Mouse (Mus musculus) embryonic facial prominence, embryonic 10.5 days (tissue): ENCODE results near the gene Fxyd1. TPM values are rescaled to one million over a fixed set of nuclear protein-coding genes. Genes with fewer than 3 reads are reported as not detected.

Source experiments
- DNase-seq: peaks from one replicate; pipeline ENCODE4 v3.0.0-alpha.2; 2017; ENCODE audit warnings: low spot score
- H3K27ac ChIP-seq: fragments of 300-500 bp; sonication (generic); replicated peaks from 2 replicates; pipeline ENCODE4 v1.5.1; 2016; ENCODE audit warnings: mild to moderate bottlenecking
- H3K27me3 ChIP-seq: fragments of 300-500 bp; sonication (generic); replicated peaks from 2 replicates; pipeline ENCODE4 v1.6.1; 2016; ENCODE audit warnings: low read depth, mild to moderate bottlenecking; ENCODE audit not compliant: poor library complexity, severe bottlenecking
- H3K36me3 ChIP-seq: fragments of 300-500 bp; sonication (generic); replicated peaks from 2 replicates; pipeline ENCODE4 v1.6.1; 2016; ENCODE audit warnings: mild to moderate bottlenecking, moderate library complexity
- H3K4me1 ChIP-seq: fragments of 300-500 bp; sonication (generic); 2 replicates; pipeline ENCODE4 v1.6.1; 2016
- H3K4me3 ChIP-seq: fragments of 300-500 bp; sonication (generic); 2 replicates; pipeline ENCODE4 v1.5.1; 2016; ENCODE audit warnings: mild to moderate bottlenecking, moderate library complexity
- H3K9me3 ChIP-seq: fragments of 300-500 bp; sonication (generic); 2 replicates; pipeline ENCODE4 v1.6.1; 2016; ENCODE audit warnings: mild to moderate bottlenecking
- WGBS: fragments of 180-500 bp; shearing (Covaris S2); methylation state at CpG from one replicate; pipeline ENCODE4 v1.1.7; 2016; 5-methylcytosine and 5-hydroxymethylcytosine counted together
- polyA plus RNA-seq: library from polyadenylated mRNA; unstranded; fragments of >200 nt; fragmentation: Nextera tagmentation; extraction: Ambion mirVana; gene quantifications from 2 replicates; pipeline ENCODE4 v1.2.1, GENCODE M21; 2016

Fxyd1 gene
- polyA plus RNA-seq, 1 experiment from 2014 or later: 12.2 TPM

- no peak overlapping the region for H3K4me3 ChIP-seq
- H3K4me1 ChIP-seq: peaks cover 60% of the 10 kb centered on the region
- H3K27me3 ChIP-seq: peaks cover 42% of the 10 kb centered on the region
- WGBS: 80% methylated on average over 7 of the region's 7 CpGs
- no peak for DNase-seq
- no peaks in the 10 kb centered on the region for H3K9me3 ChIP-seq
- H3K27ac ChIP-seq: no peak overlapping the region
- H3K36me3 ChIP-seq: no peaks in the 10 kb centered on the region
Measured at GRCm38 (mm10) chr7:31056448-31056847, 551 bp downstream of the Fxyd1 start.

DNA sequence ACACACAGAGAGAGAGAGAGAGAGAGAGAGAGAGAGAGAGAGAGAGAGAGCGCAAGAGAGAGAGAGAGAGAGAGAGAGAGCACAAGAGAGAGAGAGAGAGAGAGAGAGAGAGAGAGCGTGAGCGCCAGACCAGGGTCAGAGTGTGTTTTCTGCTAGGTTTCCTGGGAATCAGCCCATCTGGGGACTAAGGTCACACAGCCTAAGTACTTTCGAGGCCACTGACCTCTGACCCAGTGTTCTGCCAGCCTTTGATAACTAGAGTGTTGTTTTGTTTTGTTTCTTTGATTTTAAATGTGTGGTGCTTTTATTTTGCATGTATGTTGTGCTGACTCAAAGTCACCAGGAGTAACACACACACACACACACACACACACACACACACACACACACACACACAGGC lies 1.1 kb downstream of the Fxyd1 start:
- peak overlapping the region; percentile 43; the same call in 1 of the 2 replicates for H3K4me3 ChIP-seq

DNA sequence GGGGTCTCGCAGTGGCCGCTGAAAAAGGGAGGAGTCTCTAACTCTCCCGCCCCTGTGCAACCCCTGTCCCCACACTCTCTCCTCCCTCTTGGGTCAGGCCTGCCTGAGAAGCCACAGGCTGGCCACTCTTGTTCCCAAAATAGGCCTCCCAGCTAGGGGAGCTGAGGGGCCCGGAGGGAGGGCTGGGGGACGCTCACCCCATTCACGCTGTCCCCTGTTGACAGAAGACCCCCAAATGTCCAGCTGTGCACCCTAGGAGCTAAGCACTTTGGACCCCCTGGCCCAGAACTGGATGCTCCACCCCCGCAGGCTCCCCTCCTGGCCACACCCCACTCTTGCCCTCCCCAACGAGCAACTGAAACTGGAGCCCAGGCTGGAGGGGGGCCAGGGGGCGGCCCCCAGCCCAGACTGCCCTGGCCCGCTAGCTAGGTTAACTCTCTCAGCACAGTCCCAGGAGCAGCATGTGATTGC lies 1.6 kb downstream of the Fxyd1 start:
- Histone ChIP-seq H3K27ac (peak overlapping the region; percentile 74), H3K27me3 (peaks cover 53% of the 10 kb centered on the region), H3K9me3 (no peaks in the 10 kb centered on the region), H3K4me3 (peak overlapping the region; percentile 43), H3K4me1 (peaks cover 71% of the 10 kb centered on the region), H3K36me3 (no peaks in the 10 kb centered on the region)
- WGBS: 3% methylated on average over 10 of the region's 10 CpGs
- DNase-seq: peak; percentile 70

More for the DNA sequence above, 1.1 kb downstream of the Fxyd1 start:
- H3K4me1 ChIP-seq: peaks cover 66% of the 10 kb centered on the region
- H3K27ac ChIP-seq: peak overlapping the region; percentile 74
- DNase-seq: peak; percentile 17
- no peaks in the 10 kb centered on the region for H3K36me3 ChIP-seq
- H3K9me3 ChIP-seq: no peaks in the 10 kb centered on the region
- WGBS: 16% methylated on average over 3 of the region's 4 CpGs
- peaks cover 48% of the 10 kb centered on the region for H3K27me3 ChIP-seq

- H3K36me3 ChIP-seq: no peaks in the 10 kb centered on the region
- H3K27ac ChIP-seq: peak overlapping the region; percentile 74
- H3K27me3 ChIP-seq: peaks cover 59% of the 10 kb centered on the region
- no peak for DNase-seq
- H3K4me3 ChIP-seq: peak overlapping the region; percentile 43; the same call in 1 of the 2 replicates
- H3K9me3 ChIP-seq: no peaks in the 10 kb centered on the region
- 44% methylated on average over 11 of the region's 11 CpGs for WGBS
- peaks cover 72% of the 10 kb centered on the region for H3K4me1 ChIP-seq
Measured at GRCm38 (mm10) chr7:31054661-31055320, 2.2 kb downstream of the Fxyd1 start.

- DNase-seq: no peak
- H3K27me3 ChIP-seq: peaks cover 67% of the 10 kb centered on the region
- H3K9me3 ChIP-seq: no peaks in the 10 kb centered on the region
- H3K4me3 ChIP-seq: no peak overlapping the region
- H3K4me1 ChIP-seq: peaks cover 71% of the 10 kb centered on the region
- 35% methylated on average over 10 of the region's 10 CpGs for WGBS
- H3K27ac ChIP-seq: no peak overlapping the region
- no peaks in the 10 kb centered on the region for H3K36me3 ChIP-seq
Measured at GRCm38 (mm10) chr7:31053882-31054447, 3.0 kb downstream of the Fxyd1 start.

DNA sequence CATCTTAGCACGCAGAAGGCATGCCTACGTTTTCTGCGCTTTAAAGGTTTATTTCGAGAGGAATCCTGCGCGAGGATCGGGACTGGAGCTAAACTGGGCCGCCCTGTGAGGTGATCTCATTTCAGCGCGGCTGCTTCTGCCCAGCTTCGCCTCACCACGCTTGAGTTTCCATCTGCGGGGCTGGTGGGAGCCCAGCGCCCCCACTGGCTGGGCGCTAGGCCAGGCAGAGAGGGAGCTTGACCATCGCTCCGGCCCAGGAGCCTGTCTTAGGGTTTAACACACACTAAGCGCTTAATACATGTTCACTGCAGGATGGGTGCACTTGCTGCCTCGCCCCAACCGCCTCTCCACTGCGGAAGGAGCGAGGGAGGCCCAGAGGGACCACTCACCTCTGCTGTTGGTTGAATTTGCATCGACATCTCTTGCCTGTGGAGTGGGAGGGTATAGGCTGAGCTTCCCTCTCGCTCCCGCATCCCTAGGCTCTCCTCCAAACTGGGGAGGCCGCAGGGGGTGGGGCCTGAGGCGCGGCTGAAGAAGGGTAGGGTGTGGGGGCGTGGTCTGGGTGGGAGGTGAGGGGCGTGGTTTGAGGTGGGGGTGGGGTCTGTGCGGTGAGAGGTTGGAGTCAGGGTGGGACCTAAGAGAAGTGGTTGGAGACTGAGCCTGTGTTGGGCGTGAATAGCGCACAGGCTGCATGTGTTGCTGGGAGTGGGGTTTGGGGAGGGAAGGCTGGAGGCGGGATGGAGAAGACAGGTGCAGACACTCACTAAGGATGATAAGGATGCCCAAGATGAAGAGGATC lies 4.2 kb downstream of the Fxyd1 start:
- peaks cover 78% of the 10 kb centered on the region for H3K27me3 ChIP-seq
- no peak overlapping the region for H3K27ac ChIP-seq
- DNase-seq: peak; percentile 74
- H3K4me1 ChIP-seq: peaks cover 69% of the 10 kb centered on the region
- H3K36me3 ChIP-seq: no peaks in the 10 kb centered on the region
- no peaks in the 10 kb centered on the region for H3K9me3 ChIP-seq
- H3K4me3 ChIP-seq: peak overlapping the region; percentile 45
- WGBS: 1% methylated on average over 34 of the region's 34 CpGs

GRCm38 (mm10) chr7:31052251-31052635 lies 4.8 kb downstream of the Fxyd1 start:
- WGBS: 4% methylated on average over 22 of the region's 22 CpGs
- no peaks in the 10 kb centered on the region for H3K9me3 ChIP-seq
- DNase-seq: peak; percentile 13
- H3K4me1 ChIP-seq: peaks cover 69% of the 10 kb centered on the region
- H3K4me3 ChIP-seq: peak overlapping the region; percentile 45
- H3K27ac ChIP-seq: no peak overlapping the region
- peaks cover 84% of the 10 kb centered on the region for H3K27me3 ChIP-seq
- no peaks in the 10 kb centered on the region for H3K36me3 ChIP-seq

GRCm38 (mm10) chr7:31051321-31052021 lies 5.5 kb downstream of the Fxyd1 start, which contains the start of gene Fxyd7:
Fxyd7 (minus strand) TSS chr7:31051467.
- Histone ChIP-seq H3K4me3 (peak within 1 kb of the TSS; percentile 47), H3K36me3 (no peaks in the 10 kb centered on the region), H3K27ac (no peak within 1 kb of the TSS), H3K27me3 (peaks cover 91% of the 10 kb centered on the region), H3K4me1 (peaks cover 69% of the 10 kb centered on the region), H3K9me3 (no peaks in the 10 kb centered on the region)
- peak; percentile 47 for DNase-seq
- WGBS: 2% methylated on average over 28 of the region's 28 CpGs

GRCm38 (mm10) chr7:31050921-31051320 lies 6.1 kb downstream of the Fxyd1 start:
- Histone ChIP-seq H3K27ac (no peak overlapping the region), H3K27me3 (peaks cover 93% of the 10 kb centered on the region), H3K4me3 (peak overlapping the region; percentile 47), H3K4me1 (peaks cover 68% of the 10 kb centered on the region), H3K36me3 (no peaks in the 10 kb centered on the region), H3K9me3 (no peaks in the 10 kb centered on the region)
- peak; percentile 38 for DNase-seq
- WGBS: under 1% methylated on average over 9 of the region's 9 CpGs

GRCm38 (mm10) chr7:31050487-31050886 lies 6.5 kb downstream of the Fxyd1 start:
- Histone ChIP-seq H3K4me3 (peak overlapping the region; percentile 47), H3K27me3 (peaks cover 93% of the 10 kb centered on the region), H3K27ac (no peak overlapping the region), H3K36me3 (no peaks in the 10 kb centered on the region), H3K4me1 (peaks cover 64% of the 10 kb centered on the region), H3K9me3 (no peaks in the 10 kb centered on the region)
- no peak for DNase-seq
- WGBS: 4% methylated on average over 6 of the region's 6 CpGs

GRCm38 (mm10) chr7:31049846-31050281 lies 7.1 kb downstream of the Fxyd1 start:
- peak; percentile 51 for DNase-seq
- peaks cover 57% of the 10 kb centered on the region for H3K4me1 ChIP-seq
- no peaks in the 10 kb centered on the region for H3K36me3 ChIP-seq
- peak overlapping the region; percentile 47 for H3K4me3 ChIP-seq
- 3% methylated on average over 14 of the region's 15 CpGs for WGBS
- no peaks in the 10 kb centered on the region for H3K9me3 ChIP-seq
- H3K27ac ChIP-seq: no peak overlapping the region
- H3K27me3 ChIP-seq: peaks cover 93% of the 10 kb centered on the region
